Mouse (Mus musculus): ENCODE measurements around the gene Vps26b.

The Vps26b gene

GRCm38 (mm10) chr9:26993900-26994299 lies 36.0 kb downstream of the Vps26b start:
- DNase-seq (ENCODE audit: low spot score), result no peak

GRCm38 (mm10) chr9:26993118-26993517 lies 36.7 kb downstream of the Vps26b start:
- DNase-seq (ENCODE audit: low spot score), result no peak

- no peak for DNase-seq (ENCODE audit: low spot score)
These were observed 39.7 kb downstream of the Vps26b start for GRCm38 (mm10) chr9:26990181-26990580.

- no peak for DNase-seq (ENCODE audit: low spot score)
These were observed 44.1 kb downstream of the Vps26b start for GRCm38 (mm10) chr9:26985668-26986277.

GRCm38 (mm10) chr9:26985090-26985613 lies 44.7 kb downstream of the Vps26b start:
- no peak for DNase-seq (ENCODE audit: low spot score)

GRCm38 (mm10) chr9:26978776-26979175 lies 51.1 kb downstream of the Vps26b start:
- DNase-seq (ENCODE audit: low spot score), result no peak

- no peak for DNase-seq (ENCODE audit: low spot score)
These were observed 52.1 kb downstream of the Vps26b start for GRCm38 (mm10) chr9:26977754-26978153.
